In genomic region chr5:122208909-122209308, GRCm38 (mm10) we compare ENCODE assay signal across 10 mouse cellular contexts. TPM values are rescaled to one million over a fixed set of nuclear protein-coding genes. Genes with fewer than 3 reads are reported as not detected.
A peak's percentile ranks its signal among the peaks of the same experiment; 100 is the strongest.
DNase-seq lines count a peak whose midpoint lies in the region; ATAC-seq and TF ChIP-seq lines count a peak whose summit lies in the region.
"Had no signal": no experiment of that assay in that cellular context is flagged by ENCODE, and none has a peak within 500 bp of the region (broad histone marks: within the 10 kb centered on the region; RNA-seq: fewer than 3 reads in every experiment).

No protein-coding gene starts in this region.

- no peaks in the 10 kb centered on the region for H3K27me3 ChIP-seq in lung, embryonic 15.5 days
- no peaks in the 10 kb centered on the region for H3K27me3 ChIP-seq in embryonic facial prominence, embryonic 13.5 days
- no peaks in the 10 kb centered on the region for H3K27me3 ChIP-seq in thymus, adult 2 months (ENCODE audit: control insufficient read depth, insufficient read depth, low read length)

- no peak overlapping the region for H3K4me3 ChIP-seq in lung, embryonic 15.5 days
- H3K4me3 ChIP-seq in embryonic facial prominence, embryonic 13.5 days: no peak overlapping the region
- no peak overlapping the region for H3K4me3 ChIP-seq in thymus, adult 2 months (ENCODE audit: control insufficient read depth, insufficient read depth, low read length)

- DNase-seq in heart, adult 11 months: peak; percentile 80
- no peak for DNase-seq in heart, postnatal 4 days
- no peak for DNase-seq in lung, postnatal 10 days
- peak; percentile 57 for DNase-seq in thymus, adult 2 months
- no peak for DNase-seq in layer of hippocampus, adult 8-10 months (ENCODE audit: low spot score in 2 of 2)
- DNase-seq in urinary bladder, adult 2 months (ENCODE audit: low spot score): no peak
- DNase-seq: gastrocnemius, postnatal 10 days; kidney, adult 18-20 months had no signal

- H3K36me3 ChIP-seq in lung, embryonic 15.5 days: no peaks in the 10 kb centered on the region
- no peaks in the 10 kb centered on the region for H3K36me3 ChIP-seq in embryonic facial prominence, embryonic 13.5 days
- H3K36me3 ChIP-seq in thymus, adult 2 months (ENCODE audit: control insufficient read depth, insufficient read depth, low read length): no peaks in the 10 kb centered on the region

- no peak for ATAC-seq in lung, embryonic 15.5 days (ENCODE audit: borderline replicate concordance, extremely low read depth, low FRiP score, low TSS enrichment)
- no peak for ATAC-seq in embryonic facial prominence, embryonic 13.5 days (ENCODE audit: insufficient number of reproducible peaks, insufficient read depth, low FRiP score, low TSS enrichment, low read depth)

- no peak for TF ChIP-seq CTCF in thymus, adult 2 months (IDR thresholded peaks at IDR 0.05; ENCODE audit: borderline replicate concordance, control insufficient read depth, extremely low read depth, insufficient read depth, low read length, poor library complexity)

- TF ChIP-seq POLR2A in thymus, adult 2 months (IDR thresholded peaks at IDR 0.05; ENCODE audit: control insufficient read depth, extremely low read depth, insufficient read depth, low read length, poor library complexity): no peak

- H3K9ac ChIP-seq in lung, embryonic 15.5 days: no peak overlapping the region
- 0 out of 2 replicates have a peak overlapping the region, but pooled peaks have one; percentile 17 for H3K9ac ChIP-seq in embryonic facial prominence, embryonic 13.5 days

- peak overlapping the region; percentile 65; the same call in 1 of the 2 replicates for H3K4me2 ChIP-seq in lung, embryonic 15.5 days
- H3K4me2 ChIP-seq in embryonic facial prominence, embryonic 13.5 days: peak overlapping the region; percentile 68

- peaks cover 15% of the 10 kb centered on the region for H3K4me1 ChIP-seq in lung, embryonic 15.5 days
- peaks cover 20% of the 10 kb centered on the region for H3K4me1 ChIP-seq in embryonic facial prominence, embryonic 13.5 days
- peaks cover 56% of the 10 kb centered on the region for H3K4me1 ChIP-seq in thymus, adult 2 months (replicated peaks; ENCODE audit: control insufficient read depth, insufficient read depth, low read length)

- no peak overlapping the region for H3K27ac ChIP-seq in lung, embryonic 15.5 days
- no peak overlapping the region for H3K27ac ChIP-seq in embryonic facial prominence, embryonic 13.5 days
- H3K27ac ChIP-seq in thymus, adult 2 months (ENCODE audit: control insufficient read depth, insufficient read depth, low read length): peak overlapping the region; percentile 85

- 50% methylated on average over 6 of the region's 6 CpGs for WGBS in lung, embryonic 15.5 days
- WGBS in embryonic facial prominence, embryonic 13.5 days: 26% methylated on average over 6 of the region's 6 CpGs
- 7% methylated on average over 6 of the region's 6 CpGs for WGBS in thymus, adult 2 months

- H3K9me3 ChIP-seq in lung, embryonic 15.5 days: no peaks in the 10 kb centered on the region
- H3K9me3 ChIP-seq in embryonic facial prominence, embryonic 13.5 days: no peaks in the 10 kb centered on the region

RNA-seq across cellular contexts. Expression of gene Hvcn1, which starts 2.3 kb away (rescaled TPM):
- total RNA-seq in heart, postnatal 4 days (2021): 1 to 10 TPM; 1.9 to 2.0 TPM
- polyA plus RNA-seq in lung, embryonic 15.5 days (2015; fragmentation: Nextera tagmentation; extraction: Ambion mirVana): 4.0 and 4.7 TPM in 2 replicates
- polyA plus RNA-seq in embryonic facial prominence, embryonic 13.5 days (2015; fragmentation: Nextera tagmentation; extraction: Ambion mirVana): 8.6 and 10.0 TPM in 2 replicates
- 43.9 and 49.9 TPM in 2 replicates for polyA plus RNA-seq in thymus, adult 2 months (2012; rRNA removed)
- total RNA-seq in layer of hippocampus, adult 8-10 months (2022): 10 to 100 TPM in 2 of 4 experiments, 1 to 10 TPM in 2; 2.1 to 22.9 (median 8.2) TPM
- 3.6 and 6.0 TPM in 2 replicates for polyA plus RNA-seq in urinary bladder, adult 2 months (2012; rRNA removed)

RNA-seq across cellular contexts. Expression of gene Ppp1cc, which starts 50.8 kb away (rescaled TPM):
- total RNA-seq in heart, postnatal 4 days (2021): 100 to 1,000 TPM; 216 to 217 TPM
- 263 and 264 TPM in 2 replicates for polyA plus RNA-seq in lung, embryonic 15.5 days (2015; fragmentation: Nextera tagmentation; extraction: Ambion mirVana)
- 237 and 249 TPM in 2 replicates for polyA plus RNA-seq in embryonic facial prominence, embryonic 13.5 days (2015; fragmentation: Nextera tagmentation; extraction: Ambion mirVana)
- polyA plus RNA-seq in thymus, adult 2 months (2012; rRNA removed): 194 and 220 TPM in 2 replicates
- total RNA-seq in layer of hippocampus, adult 8-10 months (2022): 100 to 1,000 TPM; 165 to 238 (median 203) TPM
- 167 and 172 TPM in 2 replicates for polyA plus RNA-seq in urinary bladder, adult 2 months (2012; rRNA removed)

RNA-seq across cellular contexts. Expression of gene Tctn1, which starts 55.4 kb away (rescaled TPM):
- 1 to 10 TPM; 6.0 to 6.1 TPM for total RNA-seq in heart, postnatal 4 days (2021)
- 6.3 and 7.0 TPM in 2 replicates for polyA plus RNA-seq in lung, embryonic 15.5 days (2015; fragmentation: Nextera tagmentation; extraction: Ambion mirVana)
- 5.0 and 8.0 TPM in 2 replicates for polyA plus RNA-seq in embryonic facial prominence, embryonic 13.5 days (2015; fragmentation: Nextera tagmentation; extraction: Ambion mirVana)
- 41.4 and 45.0 TPM in 2 replicates for polyA plus RNA-seq in thymus, adult 2 months (2012; rRNA removed)
- total RNA-seq in layer of hippocampus, adult 8-10 months (2022): 10 to 100 TPM; 14.7 to 17.7 (median 16.1) TPM
- 15.6 and 17.7 TPM in 2 replicates for polyA plus RNA-seq in urinary bladder, adult 2 months (2012; rRNA removed)

Comparison
In these comparisons a context has a peak if more than half of its experiments do, and no peak if none do; other contexts are left out.
1. DNase-seq: peak in heart, adult 11 months (single experiment) and thymus, adult 2 months (single experiment); none in heart, postnatal 4 days (single experiment), lung, postnatal 10 days (single experiment), layer of hippocampus, adult 8-10 months (0 of 2) and urinary bladder, adult 2 months (single experiment).